Mouse (Mus musculus): ENCODE measurements around the gene Mmp25.
A peak's percentile ranks its signal among the peaks of the same experiment; 100 is the strongest.

GRCm38 (mm10) chr17:23676473-23677031 lies 31.5 kb upstream of the Mmp25 start:
- TF ChIP-seq POLR2A (IDR thresholded peaks at IDR 0.05; ENCODE audit: insufficient read length, low read depth): peak; percentile 51
- no peak for TF ChIP-seq TCF12 (IDR thresholded peaks at IDR 0.05; ENCODE audit: insufficient read depth, poor library complexity, severe bottlenecking)
- TF ChIP-seq MYOG (IDR thresholded peaks at IDR 0.05; ENCODE audit: control insufficient read depth in 1 of 3, insufficient read depth in 1 of 3, insufficient read length in 2 of 3, low read depth in 2 of 3): peak in 2 of 3 experiments; percentile 2 to 34
- peak in 1 of 3 experiments; percentile 63 for TF ChIP-seq MYOD1 (IDR thresholded peaks at IDR 0.05; ENCODE audit: control insufficient read depth in 1 of 3, insufficient read length in 2 of 3, low read depth in 2 of 3)
- no peak for TF ChIP-seq USF1 (IDR thresholded peaks at IDR 0.05; ENCODE audit: low read depth)
- no peak for TF ChIP-seq CEBPB (IDR thresholded peaks at IDR 0.05; ENCODE audit: insufficient read depth, poor library complexity, severe bottlenecking)
- no peak for TF ChIP-seq E2F4 (IDR thresholded peaks at IDR 0.05; ENCODE audit: insufficient read depth)
- TF ChIP-seq REST (IDR thresholded peaks at IDR 0.05; ENCODE audit: insufficient read depth, insufficient read length): no peak
- no peak for TF ChIP-seq MAX (IDR thresholded peaks at IDR 0.05; ENCODE audit: low read depth)
- TF ChIP-seq POLR2AphosphoS2 (IDR thresholded peaks at IDR 0.05; ENCODE audit: insufficient read length, low read depth): peak; percentile 71

Measured in myocyte (in vitro differentiated cells).